Mouse (Mus musculus) heart, embryonic 16.5 days (tissue): ENCODE results near the gene Ehd1. TPM values are rescaled to one million over a fixed set of nuclear protein-coding genes. Genes with fewer than 3 reads are reported as not detected.

ENCODE experiments used
- ATAC-seq: fragments of 200-750 bp; cut with Nextera tagmentation; replicated peaks from 2 replicates; pipeline ENCODE4 v1.8.0; 2017; ENCODE audit warnings: moderate number of reproducible peaks; ENCODE audit not compliant: insufficient read depth, low FRiP score; ENCODE audit errors: extremely low read depth
- H3K27ac ChIP-seq: fragments of 300-500 bp; sonication (generic); 2 replicates; pipeline ENCODE4 v1.5.1; 2014; ENCODE audit warnings: mild to moderate bottlenecking, low read length, control low read depth, moderate library complexity
- H3K27me3 ChIP-seq: fragments of 300-500 bp; sonication (generic); 2 replicates; pipeline ENCODE4 v1.6.1; 2014; ENCODE audit warnings: low read length, mixed read lengths; ENCODE audit not compliant: control insufficient read depth, insufficient read depth
- H3K36me3 ChIP-seq: fragments of 300-500 bp; sonication (generic); 2 replicates; pipeline ENCODE4 v1.6.1; 2014; ENCODE audit not compliant: control insufficient read depth, insufficient read depth
- H3K4me1 ChIP-seq: fragments of 300-500 bp; sonication (generic); 2 replicates; pipeline ENCODE4 v1.6.1; 2014; ENCODE audit warnings: low read length, mixed read lengths; ENCODE audit not compliant: control insufficient read depth, insufficient read depth
- H3K4me2 ChIP-seq: fragments of 300-500 bp; sonication (generic); 2 replicates; pipeline ENCODE4 v1.6.1; 2014; ENCODE audit warnings: low read depth, mild to moderate bottlenecking, control low read depth, low read length
- H3K4me3 ChIP-seq: fragments of 300-500 bp; sonication (generic); 2 replicates; pipeline ENCODE4 v1.5.1; 2014; ENCODE audit warnings: mild to moderate bottlenecking, control low read depth, low read length
- H3K9ac ChIP-seq: fragments of 300-500 bp; sonication (generic); 2 replicates; pipeline ENCODE4 v1.6.1; 2014; ENCODE audit warnings: low read length, control low read depth
- H3K9me3 ChIP-seq: fragments of 300-500 bp; sonication (generic); replicated peaks from 2 replicates; pipeline ENCODE4 v1.6.1; 2016; ENCODE audit warnings: low read length; ENCODE audit not compliant: control insufficient read depth
- WGBS: fragments of 180-500 bp; shearing (Covaris S2); extraction: QIAGEN DNeasy Blood & Tissue Kit; methylation state at CpG from one replicate; pipeline ENCODE4 v1.1.7; 2014; 5-methylcytosine and 5-hydroxymethylcytosine counted together
- polyA plus RNA-seq: library from polyadenylated mRNA; unstranded; fragments of >200 nt; fragmentation: Nextera tagmentation; extraction: Ambion mirVana; gene quantifications from 2 replicates; pipeline ENCODE4 v1.2.1, GENCODE M21; 2015

Ehd1 gene
- polyA plus RNA-seq, 1 experiment from 2014 or later = 73.2 TPM

DNA sequence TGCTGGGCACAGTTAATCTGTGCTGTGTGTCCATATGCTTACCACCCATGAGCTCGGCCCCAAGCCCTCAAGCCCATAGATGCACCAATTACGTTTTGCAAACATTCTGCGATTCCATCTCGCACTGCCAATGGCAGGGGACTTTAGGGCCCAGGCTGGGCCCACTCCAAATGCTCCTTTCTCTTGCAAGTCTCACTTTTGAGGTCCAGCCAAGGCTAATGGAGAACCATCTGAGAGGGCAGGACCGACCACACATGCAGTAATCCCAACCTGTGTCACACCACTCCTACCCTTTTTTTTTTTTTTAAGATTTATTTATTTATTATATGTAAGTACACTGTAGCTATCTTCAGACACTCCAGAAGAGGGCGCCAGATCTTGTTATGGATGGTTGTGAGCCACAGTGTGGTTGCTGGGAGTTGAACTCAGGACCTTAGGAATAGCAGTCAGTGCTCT, 10.8 kb upstream of the Ehd1 start:
- 68% methylated on average over 6 of the region's 6 CpGs for WGBS
- peaks cover 13% of the 10 kb centered on the region for H3K36me3 ChIP-seq
- H3K27ac ChIP-seq = no peak overlapping the region
- no peak overlapping the region for H3K9ac ChIP-seq
- no peaks in the 10 kb centered on the region for H3K27me3 ChIP-seq
- no peak overlapping the region for H3K4me3 ChIP-seq
- no peak overlapping the region for H3K4me2 ChIP-seq
- ATAC-seq = no peak
- H3K9me3 ChIP-seq = 0 out of 2 replicates have a peak, but pooled peaks cover 1% of the 10 kb centered on the region
- no peaks in the 10 kb centered on the region; the same call in 1 of the 2 replicates for H3K4me1 ChIP-seq

DNA sequence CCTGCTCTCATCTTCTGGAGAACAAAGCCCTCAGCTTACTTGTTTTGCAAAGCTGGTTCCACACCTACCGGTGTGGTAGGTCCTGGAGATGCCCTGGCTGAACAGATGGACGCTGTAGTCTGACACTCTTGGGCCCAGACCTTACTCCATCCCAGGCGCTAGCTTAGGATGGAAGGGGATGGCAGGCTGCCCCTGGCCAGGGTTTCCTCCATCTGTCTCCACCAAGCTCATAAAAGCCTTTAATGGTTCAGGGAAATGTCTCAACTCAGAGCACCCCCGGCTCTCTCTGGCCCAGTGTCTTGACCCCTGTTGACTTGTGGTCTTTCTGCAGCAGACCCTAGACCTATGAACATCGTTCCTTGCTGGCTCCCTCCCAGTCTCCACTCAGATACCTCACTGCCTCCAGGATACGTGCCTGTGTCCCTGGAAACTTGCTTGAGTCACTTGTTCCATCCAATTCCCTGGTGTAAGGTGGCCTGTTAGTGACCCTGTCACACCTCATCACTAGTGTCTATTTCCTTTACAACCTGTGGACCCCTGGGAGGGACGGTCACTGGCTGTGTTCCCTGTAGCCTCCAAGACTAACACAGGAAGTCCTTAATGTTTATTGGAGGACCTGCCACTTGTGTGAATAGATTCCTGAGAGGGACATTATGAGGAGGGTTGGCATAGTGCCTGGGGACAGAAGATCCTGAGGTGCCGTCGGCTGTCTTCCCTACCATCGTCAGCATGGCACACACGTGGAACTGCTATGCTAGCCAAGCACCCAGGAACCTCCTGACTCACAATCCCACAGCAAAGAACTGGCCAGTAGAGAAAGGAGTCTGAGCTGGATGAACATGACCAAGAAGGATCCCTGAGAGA, 9.0 kb upstream of the Ehd1 start:
- Histone ChIP-seq H3K36me3 (no peaks in the 10 kb centered on the region), H3K9me3 (no peaks in the 10 kb centered on the region), H3K9ac (no peak overlapping the region), H3K4me1 (no peaks in the 10 kb centered on the region; the same call in 1 of the 2 replicates), H3K27ac (no peak overlapping the region), H3K27me3 (no peaks in the 10 kb centered on the region), H3K4me3 (no peak overlapping the region), H3K4me2 (no peak overlapping the region)
- ATAC-seq = no peak
- WGBS = 53% methylated on average over 11 of the region's 11 CpGs

DNA sequence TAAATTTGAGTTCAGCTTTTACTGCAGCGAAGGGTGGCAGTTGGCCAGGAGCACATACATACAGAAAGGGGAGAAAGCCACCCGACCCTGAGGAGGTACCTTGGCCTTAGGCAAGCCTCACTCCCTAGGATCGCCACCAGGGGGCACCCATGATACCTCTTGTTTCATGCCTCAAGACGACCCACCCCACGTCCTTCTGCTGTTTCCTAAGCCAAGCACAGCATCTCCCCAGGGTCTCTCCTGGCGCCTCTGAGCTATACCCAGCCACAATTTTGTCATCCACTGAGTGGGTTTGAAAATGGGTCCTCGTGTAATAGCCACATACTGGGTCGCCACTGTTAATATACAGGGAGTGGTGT, 8.4 kb upstream of the Ehd1 start:
- Histone ChIP-seq H3K9me3 (no peaks in the 10 kb centered on the region), H3K9ac (no peak overlapping the region), H3K27me3 (no peaks in the 10 kb centered on the region), H3K4me2 (no peak overlapping the region), H3K36me3 (no peaks in the 10 kb centered on the region), H3K4me1 (no peaks in the 10 kb centered on the region; the same call in none of the 2 replicates), H3K27ac (no peak overlapping the region), H3K4me3 (no peak overlapping the region)
- WGBS = 12% methylated on average over 8 of the region's 8 CpGs
- peak; percentile 46; the same call in 1 of the 2 replicates for ATAC-seq

DNA sequence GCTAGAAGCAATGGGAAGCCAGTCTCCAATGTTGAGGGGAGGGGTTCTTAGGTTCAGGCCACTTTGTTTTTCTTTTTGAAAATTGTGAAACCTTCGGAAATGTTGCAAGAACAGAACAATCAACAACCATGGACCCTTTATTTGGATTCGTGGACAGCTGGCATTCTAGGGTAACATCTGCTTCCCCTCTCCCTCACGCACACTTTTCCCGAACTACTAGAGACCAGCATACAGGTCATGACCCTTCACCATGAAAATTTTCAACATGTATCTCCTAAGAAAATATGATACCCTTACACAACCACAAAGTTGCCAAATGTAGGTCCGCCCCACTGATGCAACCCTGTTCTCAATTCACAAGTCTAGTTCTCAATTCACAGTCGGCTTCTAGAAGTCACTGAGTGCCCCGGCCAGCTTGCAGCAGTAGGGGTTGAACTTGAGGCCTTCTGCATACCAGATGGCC, 7.8 kb upstream of the Ehd1 start:
- Histone ChIP-seq H3K9ac (no peak overlapping the region), H3K27ac (no peak overlapping the region), H3K27me3 (no peaks in the 10 kb centered on the region), H3K36me3 (no peaks in the 10 kb centered on the region), H3K9me3 (no peaks in the 10 kb centered on the region), H3K4me3 (no peak overlapping the region), H3K4me1 (no peaks in the 10 kb centered on the region; the same call in none of the 2 replicates), H3K4me2 (no peak overlapping the region)
- WGBS = 83% methylated on average over 7 of the region's 7 CpGs
- ATAC-seq = no peak

- no peak for ATAC-seq
- Histone ChIP-seq H3K27ac (no peak overlapping the region), H3K9me3 (no peaks in the 10 kb centered on the region), H3K4me3 (no peak overlapping the region), H3K4me2 (no peak overlapping the region), H3K27me3 (no peaks in the 10 kb centered on the region), H3K36me3 (no peaks in the 10 kb centered on the region), H3K4me1 (no peaks in the 10 kb centered on the region; the same call in none of the 2 replicates), H3K9ac (no peak overlapping the region)
- WGBS = 85% methylated on average over 8 of the region's 8 CpGs
Observed at GRCm38 (mm10) chr19:6269798-6270475, 6.6 kb upstream of the Ehd1 start.

GRCm38 (mm10) chr19:6270661-6271060, 5.9 kb upstream of the Ehd1 start:
- peaks cover 5% of the 10 kb centered on the region for H3K4me1 ChIP-seq
- H3K4me2 ChIP-seq = no peak overlapping the region
- H3K36me3 ChIP-seq = no peaks in the 10 kb centered on the region
- no peaks in the 10 kb centered on the region for H3K27me3 ChIP-seq
- H3K4me3 ChIP-seq = no peak overlapping the region
- H3K9ac ChIP-seq = no peak overlapping the region
- no peak overlapping the region for H3K27ac ChIP-seq
- 59% methylated on average over 9 of the region's 9 CpGs for WGBS
- H3K9me3 ChIP-seq = no peaks in the 10 kb centered on the region
- no peak for ATAC-seq

- no peak overlapping the region for H3K9ac ChIP-seq
- H3K4me3 ChIP-seq = no peak overlapping the region
- WGBS = 51% methylated on average over 8 of the region's 8 CpGs
- no peaks in the 10 kb centered on the region for H3K9me3 ChIP-seq
- ATAC-seq = no peak
- H3K4me1 ChIP-seq = peaks cover 10% of the 10 kb centered on the region
- no peaks in the 10 kb centered on the region for H3K27me3 ChIP-seq
- H3K36me3 ChIP-seq = no peaks in the 10 kb centered on the region
- no peak overlapping the region for H3K27ac ChIP-seq
- H3K4me2 ChIP-seq = no peak overlapping the region
Observed at GRCm38 (mm10) chr19:6271206-6271605, 5.3 kb upstream of the Ehd1 start.

DNA sequence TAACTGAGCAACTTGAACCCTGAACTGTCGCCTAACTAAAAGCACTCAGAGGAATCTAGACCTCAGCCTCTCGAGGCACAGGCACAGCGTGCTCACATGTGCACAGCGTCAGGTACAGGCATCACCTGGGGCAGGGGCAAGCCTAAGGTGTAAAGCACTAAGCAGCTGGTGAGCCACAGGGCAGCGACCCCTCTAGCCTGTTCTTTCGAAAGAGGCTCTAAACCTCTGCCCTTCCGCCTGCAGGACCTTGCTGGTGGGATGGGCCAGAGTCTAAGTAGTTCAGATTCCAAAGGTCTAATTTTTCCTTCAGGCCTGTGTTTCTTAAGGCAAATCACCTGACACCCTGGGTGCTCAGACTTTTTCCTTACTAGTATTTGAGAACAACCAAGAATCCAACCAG, 4.5 kb upstream of the Ehd1 start:
- H3K27ac ChIP-seq = no peak overlapping the region
- H3K4me3 ChIP-seq = no peak overlapping the region
- peaks cover 10% of the 10 kb centered on the region for H3K4me1 ChIP-seq
- no peak overlapping the region for H3K9ac ChIP-seq
- no peaks in the 10 kb centered on the region for H3K9me3 ChIP-seq
- 75% methylated on average over 7 of the region's 7 CpGs for WGBS
- no peak for ATAC-seq
- H3K36me3 ChIP-seq = no peaks in the 10 kb centered on the region
- H3K4me2 ChIP-seq = no peak overlapping the region
- H3K27me3 ChIP-seq = no peaks in the 10 kb centered on the region

GRCm38 (mm10) chr19:6272738-6273137, 3.8 kb upstream of the Ehd1 start:
- 60% methylated on average over 4 of the region's 4 CpGs for WGBS
- no peak overlapping the region for H3K9ac ChIP-seq
- peaks cover 11% of the 10 kb centered on the region for H3K4me1 ChIP-seq
- no peaks in the 10 kb centered on the region for H3K27me3 ChIP-seq
- H3K4me3 ChIP-seq = no peak overlapping the region
- no peaks in the 10 kb centered on the region for H3K9me3 ChIP-seq
- no peaks in the 10 kb centered on the region for H3K36me3 ChIP-seq
- H3K4me2 ChIP-seq = no peak overlapping the region
- no peak for ATAC-seq
- peak overlapping the region; percentile 45 for H3K27ac ChIP-seq
